Mouse (Mus musculus): ENCODE results near the gene Itch.
"Not testable (repeated sequence)": the region's sequence is repeated elsewhere in the genome, so short reads cannot be mapped to it uniquely, and the experiment has no call there.

The Itch gene

GRCm38 (mm10) chr2:155133011-155133976 lies at the start of gene Itch:
TSS of gene Itch (plus strand) at chr2:155133509.
- DNase-seq (ENCODE audit: low spot score in 2 of 2) = peak; percentile 79 to 91

- DNase-seq (ENCODE audit: low spot score in 2 of 2) = no peak
These were observed 48.8 kb upstream of the Itch start for GRCm38 (mm10) chr2:155084546-155084945.

- no peak for DNase-seq (ENCODE audit: low spot score in 2 of 2)
These were observed 47.0 kb upstream of the Itch start for GRCm38 (mm10) chr2:155086328-155086727.

- DNase-seq (ENCODE audit: low spot score in 2 of 2) = no peak
These were observed 45.0 kb upstream of the Itch start for GRCm38 (mm10) chr2:155088264-155088663.

GRCm38 (mm10) chr2:155090909-155091742 lies 42.2 kb upstream of the Itch start:
- no peak for DNase-seq (ENCODE audit: low spot score in 2 of 2)

GRCm38 (mm10) chr2:155091743-155092075 lies 41.6 kb upstream of the Itch start:
- DNase-seq (ENCODE audit: low spot score in 2 of 2) = no peak

- no peak for DNase-seq (ENCODE audit: low spot score in 2 of 2)
These were observed 39.9 kb upstream of the Itch start for GRCm38 (mm10) chr2:155093418-155093817.

GRCm38 (mm10) chr2:155098720-155099380 lies 34.5 kb upstream of the Itch start:
- DNase-seq (ENCODE audit: low spot score in 2 of 2) = peak in 1 of 2 experiments; percentile 9

- DNase-seq (ENCODE audit: low spot score in 2 of 2) = no peak
These were observed 33.9 kb upstream of the Itch start for GRCm38 (mm10) chr2:155099421-155099820.

GRCm38 (mm10) chr2:155099994-155100795 lies 33.1 kb upstream of the Itch start:
- no peak for DNase-seq (ENCODE audit: low spot score in 2 of 2)

GRCm38 (mm10) chr2:155100796-155101259 lies 32.5 kb upstream of the Itch start:
- DNase-seq (ENCODE audit: low spot score in 2 of 2) = no peak

GRCm38 (mm10) chr2:155101761-155102181 lies 31.5 kb upstream of the Itch start:
- DNase-seq (ENCODE audit: low spot score in 2 of 2) = no peak

- no peak for DNase-seq (ENCODE audit: low spot score in 2 of 2)
These were observed 29.7 kb upstream of the Itch start for GRCm38 (mm10) chr2:155103607-155104006.

GRCm38 (mm10) chr2:155107276-155107675 lies 26.0 kb upstream of the Itch start:
- DNase-seq (ENCODE audit: low spot score in 2 of 2) = not testable (repeated sequence)

- no peak for DNase-seq (ENCODE audit: low spot score in 2 of 2)
These were observed 18.0 kb upstream of the Itch start for GRCm38 (mm10) chr2:155115216-155115830.

- no peak for DNase-seq (ENCODE audit: low spot score in 2 of 2)
These were observed 910 bp downstream of the Itch start for GRCm38 (mm10) chr2:155133977-155134860.

GRCm38 (mm10) chr2:155135092-155135491 lies 1.8 kb downstream of the Itch start:
- DNase-seq (ENCODE audit: low spot score in 2 of 2) = no peak

- DNase-seq (ENCODE audit: low spot score in 2 of 2) = no peak
These were observed 2.2 kb downstream of the Itch start for GRCm38 (mm10) chr2:155135534-155135933.

GRCm38 (mm10) chr2:155140986-155141385 lies 7.7 kb downstream of the Itch start:
- no peak for DNase-seq (ENCODE audit: low spot score in 2 of 2)

All from urinary bladder, postnatal 36 days (tissue).